Mouse (Mus musculus) lung, postnatal 0 days (tissue): ENCODE data around the gene Scn2b. TPM values are rescaled to one million over a fixed set of nuclear protein-coding genes. Genes with fewer than 3 reads are reported as not detected.

Experiments used
- ATAC-seq: fragments of 200-750 bp; cut with Nextera tagmentation; 2 replicates; pipeline ENCODE4 v1.8.0; 2017; ENCODE audit warnings: moderate library complexity
- DNase-seq: peaks from one replicate; pipeline ENCODE4 v3.0.0-alpha.2; 2016; ENCODE audit warnings: low spot score
- H3K27ac ChIP-seq: fragments of 300-500 bp; sonication (generic); 2 replicates; pipeline ENCODE4 v1.5.1; 2014; ENCODE audit warnings: antibody characterized with exemption, mild to moderate bottlenecking, low read length, mixed read lengths
- H3K27me3 ChIP-seq: fragments of 300-500 bp; sonication (generic); replicated peaks from 2 replicates; pipeline ENCODE4 v1.6.1; 2014; ENCODE audit warnings: low read length, mixed read lengths; ENCODE audit not compliant: insufficient read depth
- H3K36me3 ChIP-seq: fragments of 300-500 bp; sonication (generic); 2 replicates; pipeline ENCODE4 v1.6.1; 2014; ENCODE audit warnings: low read length, mixed read lengths; ENCODE audit not compliant: insufficient read depth
- H3K4me1 ChIP-seq: fragments of 300-500 bp; sonication (generic); 2 replicates; pipeline ENCODE4 v1.6.1; 2014; ENCODE audit warnings: antibody characterized with exemption, low read depth, low read length, mixed read lengths; ENCODE audit not compliant: insufficient read depth
- H3K4me2 ChIP-seq: fragments of 300-500 bp; sonication (generic); replicated peaks from 2 replicates; pipeline ENCODE4 v1.6.1; 2014; ENCODE audit warnings: low read depth, mild to moderate bottlenecking, low read length, moderate library complexity, mixed read lengths
- H3K4me3 ChIP-seq: fragments of 300-500 bp; sonication (generic); 2 replicates; pipeline ENCODE4 v1.5.1; 2014; ENCODE audit warnings: low read depth, low read length
- H3K9ac ChIP-seq: fragments of 300-500 bp; sonication (generic); replicated peaks from 2 replicates; pipeline ENCODE4 v1.6.1; 2014; ENCODE audit warnings: low read depth, mild to moderate bottlenecking
- H3K9me3 ChIP-seq: fragments of 300-500 bp; sonication (generic); 2 replicates; pipeline ENCODE4 v1.6.1; 2016; ENCODE audit warnings: low read length, mixed read lengths
- CTCF ChIP-seq: IDR thresholded peaks from 2 replicates; pipeline ENCODE4 v1.5.1; 2016; ENCODE audit warnings: antibody characterized with exemption, mild to moderate bottlenecking
- EP300 ChIP-seq: IDR thresholded peaks from 2 replicates; pipeline ENCODE4 v1.6.1; 2016; ENCODE audit warnings: antibody characterized with exemption, mild to moderate bottlenecking, control low read depth
- WGBS: fragments of 180-500 bp; shearing (Covaris S2); extraction: QIAGEN DNeasy Blood & Tissue Kit; methylation state at CpG from one replicate; pipeline ENCODE4 v1.1.7; 2014; 5-methylcytosine and 5-hydroxymethylcytosine counted together
- polyA plus RNA-seq: library from polyadenylated mRNA; unstranded; fragments of >200 nt; fragmentation: Nextera tagmentation; extraction: Ambion mirVana; gene quantifications from 2 replicates; pipeline ENCODE4 v1.2.1, GENCODE M21; 2015

Gene Scn2b
- polyA plus RNA-seq, 1 experiment from 2014 or later, result 0.27 TPM

DNA sequence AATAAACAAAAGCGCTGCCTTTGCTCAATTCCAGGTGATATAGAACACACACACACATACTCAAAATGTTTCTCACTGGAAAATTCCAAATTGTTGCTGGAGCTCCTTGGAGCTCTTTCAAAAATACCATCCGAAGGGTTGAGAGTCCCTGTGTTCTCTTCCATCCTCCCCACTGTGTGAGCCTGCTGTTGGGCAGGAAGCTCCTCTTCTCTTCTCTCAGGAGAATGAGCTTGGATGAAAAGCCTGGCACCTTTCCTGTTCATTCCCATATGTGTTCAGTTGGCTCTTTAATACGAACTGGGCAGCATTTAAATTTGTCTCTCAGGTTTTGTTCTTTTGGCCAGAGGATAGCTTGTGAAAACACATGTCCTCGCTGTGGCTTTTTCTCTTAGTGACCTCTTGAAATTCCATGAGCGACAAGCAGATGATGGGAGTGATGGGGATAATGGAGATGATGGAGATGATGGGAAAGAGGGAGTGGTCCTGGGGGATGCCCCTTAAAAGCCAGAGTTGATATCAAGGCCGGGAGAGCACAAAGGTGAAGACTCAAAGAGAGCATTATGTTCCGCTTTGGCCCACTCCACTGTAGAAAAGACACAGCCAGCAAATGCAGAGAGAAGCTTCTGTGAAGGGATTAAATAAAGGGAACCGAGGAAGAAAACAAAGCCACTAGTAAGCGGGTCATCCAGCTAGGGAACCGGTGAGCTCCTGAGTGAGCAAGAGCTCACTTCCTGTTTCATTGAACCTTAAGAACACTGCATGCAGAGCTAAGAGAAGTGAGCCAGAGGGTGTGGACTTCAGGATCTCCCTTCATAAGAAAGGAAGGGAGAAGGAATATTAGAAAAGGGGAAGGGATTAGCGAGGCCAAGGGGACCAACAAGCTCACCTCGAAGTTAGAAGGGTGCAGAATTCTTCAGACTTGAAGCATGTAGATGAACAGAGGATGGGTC is 31.6 kb upstream of the Scn2b start:
- Histone ChIP-seq H3K4me2 (no peak overlapping the region), H3K4me3 (no peak overlapping the region), H3K36me3 (no peaks in the 10 kb centered on the region), H3K4me1 (no peaks in the 10 kb centered on the region), H3K27ac (no peak overlapping the region), H3K9me3 (no peaks in the 10 kb centered on the region), H3K9ac (no peak overlapping the region), H3K27me3 (no peaks in the 10 kb centered on the region)
- 74% methylated on average over 12 of the region's 12 CpGs for WGBS
- TF ChIP-seq EP300, result no peak
- no peak for TF ChIP-seq CTCF
- ATAC-seq, result no peak
- DNase-seq, result peak; percentile 24

GRCm38 (mm10) chr9:45088040-45088439 is 29.5 kb upstream of the Scn2b start:
- no peak overlapping the region for H3K4me2 ChIP-seq
- H3K9ac ChIP-seq, result no peak overlapping the region
- no peak overlapping the region for H3K27ac ChIP-seq
- DNase-seq, result peak; percentile 46
- no peaks in the 10 kb centered on the region for H3K4me1 ChIP-seq
- H3K4me3 ChIP-seq, result no peak overlapping the region
- H3K27me3 ChIP-seq, result no peaks in the 10 kb centered on the region
- no peaks in the 10 kb centered on the region for H3K9me3 ChIP-seq
- no peaks in the 10 kb centered on the region for H3K36me3 ChIP-seq
- TF ChIP-seq EP300 (no peak), CTCF (no peak)
- ATAC-seq, result peak; percentile 62

DNA sequence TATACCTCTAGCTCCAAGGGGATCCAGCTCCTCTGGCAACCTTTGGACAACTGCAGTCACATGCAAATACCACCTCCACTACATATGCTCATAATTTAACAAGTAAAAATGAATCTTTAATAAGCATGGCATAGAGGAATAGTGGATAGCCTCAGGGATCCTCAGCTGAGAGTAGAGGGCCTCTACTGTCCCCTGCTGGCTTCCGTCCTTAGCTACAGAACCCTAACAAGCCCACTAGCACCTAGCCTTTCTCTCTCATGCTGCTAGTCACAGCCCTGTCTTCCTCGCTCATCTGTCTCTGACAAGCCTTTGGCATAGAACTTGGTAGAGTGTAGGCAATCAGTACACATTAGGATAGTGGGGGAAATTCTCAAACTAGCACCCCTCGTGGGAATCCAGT is 26.8 kb upstream of the Scn2b start:
- no peaks in the 10 kb centered on the region for H3K36me3 ChIP-seq
- no peak overlapping the region for H3K4me2 ChIP-seq
- DNase-seq (no peak), ATAC-seq (no peak)
- H3K4me1 ChIP-seq, result no peaks in the 10 kb centered on the region
- no peaks in the 10 kb centered on the region for H3K27me3 ChIP-seq
- 69% methylated on average over 3 of the region's 3 CpGs for WGBS
- H3K27ac ChIP-seq, result no peak overlapping the region
- no peaks in the 10 kb centered on the region for H3K9me3 ChIP-seq
- H3K4me3 ChIP-seq, result no peak overlapping the region
- TF ChIP-seq EP300 (no peak), CTCF (peak; percentile 15; the same call in 1 of the 2 replicates)
- H3K9ac ChIP-seq, result no peak overlapping the region

- peak overlapping the region; percentile 43; the same call in 1 of the 2 replicates for H3K27ac ChIP-seq
- WGBS, result 42% methylated on average over 4 of the region's 4 CpGs
- DNase-seq, result no peak
- no peak overlapping the region for H3K4me2 ChIP-seq
- H3K9ac ChIP-seq, result no peak overlapping the region
- no peak overlapping the region for H3K4me3 ChIP-seq
- TF ChIP-seq CTCF (no peak), EP300 (no peak)
- H3K9me3 ChIP-seq, result no peaks in the 10 kb centered on the region
- H3K4me1 ChIP-seq, result no peaks in the 10 kb centered on the region
- H3K36me3 ChIP-seq, result no peaks in the 10 kb centered on the region
- H3K27me3 ChIP-seq, result no peaks in the 10 kb centered on the region
- ATAC-seq, result peak; percentile 19; the same call in 1 of the 2 replicates
Observed at GRCm38 (mm10) chr9:45092641-45093040, 24.9 kb upstream of the Scn2b start.

DNA sequence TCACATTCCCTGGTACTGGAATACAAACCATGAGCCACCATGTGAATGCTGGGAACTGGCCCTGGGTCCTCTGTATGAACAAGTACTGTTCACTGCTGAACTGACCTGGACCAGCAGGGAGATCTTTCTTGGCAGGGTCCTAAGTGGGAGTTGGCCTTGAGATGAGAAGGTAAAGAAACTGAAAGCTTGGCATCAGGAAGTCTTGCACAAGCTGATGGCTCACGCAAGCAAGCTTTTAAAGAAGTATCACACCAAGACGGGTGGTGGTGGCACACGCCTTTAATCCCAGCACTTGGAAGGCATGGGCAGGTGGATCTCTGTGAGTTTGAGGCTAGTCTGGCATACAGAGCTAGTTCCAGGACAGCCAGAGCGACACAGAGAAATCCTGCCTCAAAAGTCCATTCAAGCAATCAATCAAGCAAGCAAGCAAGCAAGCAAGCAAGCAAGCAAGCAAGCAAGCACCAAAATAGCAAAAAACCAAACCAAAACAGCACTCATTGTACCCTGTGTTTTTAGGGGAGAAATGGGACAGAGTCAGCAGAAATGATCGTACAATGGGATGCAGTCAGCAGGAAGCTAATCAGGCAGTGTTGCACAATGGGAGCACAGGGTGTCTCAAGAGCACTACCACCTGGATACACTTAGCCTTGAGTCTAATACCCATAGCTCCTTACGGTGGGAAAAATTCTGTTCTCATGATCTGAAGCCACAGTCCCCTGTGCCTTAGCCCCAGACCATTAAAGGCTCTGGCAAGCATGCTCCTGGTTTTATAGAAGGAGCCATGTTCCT is 22.2 kb upstream of the Scn2b start:
- no peak overlapping the region for H3K4me3 ChIP-seq
- no peaks in the 10 kb centered on the region for H3K36me3 ChIP-seq
- no peaks in the 10 kb centered on the region for H3K27me3 ChIP-seq
- ATAC-seq, result peak; percentile 77
- no peak for TF ChIP-seq CTCF
- TF ChIP-seq EP300, result no peak
- no peaks in the 10 kb centered on the region for H3K4me1 ChIP-seq
- no peak overlapping the region for H3K9ac ChIP-seq
- H3K4me2 ChIP-seq, result no peak overlapping the region
- no peak overlapping the region for H3K27ac ChIP-seq
- peak; percentile 66 for DNase-seq
- 54% methylated on average over 6 of the region's 6 CpGs for WGBS
- H3K9me3 ChIP-seq, result no peaks in the 10 kb centered on the region

DNA sequence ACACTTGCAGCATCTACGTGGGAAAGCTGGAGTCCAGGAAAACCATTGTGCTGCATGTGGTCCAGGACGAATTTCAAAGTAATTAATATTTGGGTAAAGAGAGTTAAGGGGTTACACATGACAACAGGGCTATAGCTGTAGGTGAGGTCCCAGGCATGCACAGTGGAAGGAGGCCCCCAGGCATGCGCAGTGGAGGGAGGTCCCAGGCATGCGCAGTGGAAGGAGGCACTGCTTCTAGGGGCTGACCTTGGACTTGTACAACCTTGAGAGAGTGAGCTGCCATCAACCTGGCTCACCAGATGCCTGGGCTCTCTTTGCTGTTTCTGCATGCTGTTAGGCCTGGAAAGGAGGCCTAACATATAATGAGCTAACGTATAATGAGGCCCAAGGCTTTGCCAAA is 19.7 kb upstream of the Scn2b start:
- TF ChIP-seq CTCF (no peak), EP300 (no peak)
- WGBS, result 77% methylated on average over 5 of the region's 5 CpGs
- H3K4me1 ChIP-seq, result no peaks in the 10 kb centered on the region
- H3K36me3 ChIP-seq, result no peaks in the 10 kb centered on the region
- H3K4me2 ChIP-seq, result no peak overlapping the region
- H3K27ac ChIP-seq, result no peak overlapping the region
- no peak overlapping the region for H3K4me3 ChIP-seq
- H3K9ac ChIP-seq, result no peak overlapping the region
- H3K27me3 ChIP-seq, result no peaks in the 10 kb centered on the region
- DNase-seq (no peak), ATAC-seq (no peak)
- no peaks in the 10 kb centered on the region for H3K9me3 ChIP-seq
